In the genomic region with DNA sequence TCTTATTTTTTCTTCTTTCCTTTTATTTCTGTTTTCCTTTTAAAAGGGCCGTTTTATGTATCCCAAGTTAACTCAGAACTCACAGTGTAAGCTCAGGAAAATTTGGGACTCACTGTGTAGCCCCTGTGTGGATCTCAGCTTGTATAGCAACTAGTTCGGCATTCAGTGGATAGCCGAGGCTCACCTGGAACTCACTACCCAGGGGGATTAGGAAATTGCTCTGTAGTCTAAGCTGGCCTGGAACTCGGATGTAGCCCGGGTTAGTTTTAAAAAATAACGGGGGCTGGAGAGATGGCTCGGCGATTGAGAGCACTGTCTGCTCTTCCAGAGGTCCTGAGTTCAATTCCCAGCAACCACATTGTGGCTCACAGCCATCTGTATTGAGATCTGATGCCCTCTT, we compare ENCODE assay signal across 8 mouse cellular contexts. TPM values are rescaled to one million over a fixed set of nuclear protein-coding genes. Genes with fewer than 3 reads are reported as not detected.
DNase-seq lines count a peak whose midpoint lies in the region; ATAC-seq lines count a peak whose summit lies in the region.

No protein-coding gene starts in this region.

- no peak for ATAC-seq in erythroblast, adult 5-6 weeks (replicated peaks; ENCODE audit: low FRiP score, poor library complexity, severe bottlenecking)
- ATAC-seq in embryonic facial prominence, embryonic 14.5 days (ENCODE audit: low read depth): no peak
- ATAC-seq in limb, embryonic 15.5 days (ENCODE audit: insufficient number of reproducible peaks, low FRiP score, low TSS enrichment, low read depth): no peak
- no peak for ATAC-seq in CD4-positive, CD25-positive, alpha-beta regulatory T cell, adult 4 months

- H3K9me3 ChIP-seq in erythroblast, embryonic 14.5 days (ENCODE audit: control insufficient read depth, low read length): no peaks in the 10 kb centered on the region
- H3K9me3 ChIP-seq in embryonic facial prominence, embryonic 14.5 days (ENCODE audit: control insufficient read depth, low read length): no peaks in the 10 kb centered on the region
- no peaks in the 10 kb centered on the region for H3K9me3 ChIP-seq in limb, embryonic 15.5 days

- peak overlapping the region; percentile 85 for H3K4me2 ChIP-seq in embryonic facial prominence, embryonic 14.5 days (ENCODE audit: low read depth, low read length)
- peak overlapping the region; percentile 84 for H3K4me2 ChIP-seq in limb, embryonic 15.5 days

- peak overlapping the region; percentile 92 for H3K4me3 ChIP-seq in erythroblast, embryonic 14.5 days (replicated peaks)
- peak overlapping the region; percentile 73 for H3K4me3 ChIP-seq in embryonic facial prominence, embryonic 14.5 days (ENCODE audit: low read depth, low read length)
- H3K4me3 ChIP-seq in limb, embryonic 15.5 days: peak overlapping the region; percentile 69

- H3K36me3 ChIP-seq in erythroblast, embryonic 14.5 days (ENCODE audit: control insufficient read depth): peaks cover 34% of the 10 kb centered on the region
- H3K36me3 ChIP-seq in embryonic facial prominence, embryonic 14.5 days (ENCODE audit: control insufficient read depth, insufficient read depth, low read length): peaks cover 13% of the 10 kb centered on the region
- H3K36me3 ChIP-seq in limb, embryonic 15.5 days: peaks cover 16% of the 10 kb centered on the region

- peak; percentile 43 for DNase-seq in 3T3-L1 (ENCODE audit: low read depth, low spot score)
- DNase-seq in embryonic facial prominence, embryonic 14.5 days (ENCODE audit: low spot score): peak; percentile 4
- no peak for DNase-seq in layer of hippocampus, adult 9-11 months
- DNase-seq in testis, postnatal 14 days (ENCODE audit: low spot score): no peak

- 5% methylated on average over 8 of the region's 8 CpGs for WGBS in embryonic facial prominence, embryonic 14.5 days
- WGBS in limb, embryonic 15.5 days: 6% methylated on average over 8 of the region's 8 CpGs

- H3K4me1 ChIP-seq in erythroblast, embryonic 14.5 days (ENCODE audit: control insufficient read depth): peaks cover 40% of the 10 kb centered on the region
- peaks cover 6% of the 10 kb centered on the region; the same call in 1 of the 2 replicates for H3K4me1 ChIP-seq in embryonic facial prominence, embryonic 14.5 days (ENCODE audit: control insufficient read depth, insufficient read depth, low read length)
- H3K4me1 ChIP-seq in limb, embryonic 15.5 days: peaks cover 22% of the 10 kb centered on the region; the same call in 1 of the 2 replicates

- peak overlapping the region; percentile 79 for H3K9ac ChIP-seq in embryonic facial prominence, embryonic 14.5 days (ENCODE audit: low read depth, low read length)
- H3K9ac ChIP-seq in limb, embryonic 15.5 days: peak overlapping the region; percentile 68

- no peaks in the 10 kb centered on the region for H3K27me3 ChIP-seq in erythroblast, embryonic 14.5 days (ENCODE audit: control insufficient read depth)
- H3K27me3 ChIP-seq in embryonic facial prominence, embryonic 14.5 days (replicated peaks; ENCODE audit: control insufficient read depth, insufficient read depth, low read length): no peaks in the 10 kb centered on the region
- H3K27me3 ChIP-seq in limb, embryonic 15.5 days: no peaks in the 10 kb centered on the region

- peak overlapping the region; percentile 80 for H3K27ac ChIP-seq in embryonic facial prominence, embryonic 14.5 days (replicated peaks; ENCODE audit: low read depth, low read length)
- peak overlapping the region; percentile 87 for H3K27ac ChIP-seq in limb, embryonic 15.5 days

RNA-seq across cellular contexts. Expression of a gene that starts 1.9 kb away (rescaled TPM):
- polyA plus RNA-seq in erythroblast, embryonic 14.5 days (2012): 0.36 and 0.39 TPM in 2 replicates
- total RNA-seq in erythroblast, adult 5-6 weeks (2015; ENCODE audit: low replicate concordance): 2.9 and 5.6 TPM in 2 replicates
- 9.2 and 9.8 TPM in 2 replicates for total RNA-seq in erythroblast, adult 5-6 weeks (2017; ENCODE audit: low replicate concordance)
- 22.3 and 23.9 TPM in 2 replicates for polyA plus RNA-seq in embryonic facial prominence, embryonic 14.5 days (2014; fragmentation: Nextera tagmentation; extraction: Ambion mirVana)
- polyA plus RNA-seq in limb, embryonic 15.5 days (2015; fragmentation: Nextera tagmentation; extraction: Ambion mirVana): 23.1 and 25.1 TPM in 2 replicates
- polyA plus RNA-seq in CD4-positive, CD25-positive, alpha-beta regulatory T cell, adult 4 months (2017; shearing (Covaris generic)): 10 to 100 TPM; 22.1 to 44.6 TPM

RNA-seq across cellular contexts. Expression of a gene that starts 2.0 kb away (rescaled TPM):
- 3.2 and 4.0 TPM in 2 replicates for polyA plus RNA-seq in erythroblast, embryonic 14.5 days (2012)
- total RNA-seq in erythroblast, adult 5-6 weeks (2015; ENCODE audit: low replicate concordance): 16.7 and 22.1 TPM in 2 replicates
- total RNA-seq in erythroblast, adult 5-6 weeks (2017; ENCODE audit: low replicate concordance): 46.2 and 73.7 TPM in 2 replicates
- 51.7 and 54.3 TPM in 2 replicates for polyA plus RNA-seq in embryonic facial prominence, embryonic 14.5 days (2014; fragmentation: Nextera tagmentation; extraction: Ambion mirVana)
- polyA plus RNA-seq in limb, embryonic 15.5 days (2015; fragmentation: Nextera tagmentation; extraction: Ambion mirVana): 71.2 and 77.9 TPM in 2 replicates
- 100 to 1,000 TPM; 124 to 164 TPM for polyA plus RNA-seq in CD4-positive, CD25-positive, alpha-beta regulatory T cell, adult 4 months (2017; shearing (Covaris generic))

RNA-seq across cellular contexts. Expression of a gene that starts 40.4 kb away (rescaled TPM):
- 6.8 and 7.8 TPM in 2 replicates for polyA plus RNA-seq in erythroblast, embryonic 14.5 days (2012)
- total RNA-seq in erythroblast, adult 5-6 weeks (2015; ENCODE audit: low replicate concordance): 11.1 and 21.5 TPM in 2 replicates
- 16.0 and 24.9 TPM in 2 replicates for total RNA-seq in erythroblast, adult 5-6 weeks (2017; ENCODE audit: low replicate concordance)
- polyA plus RNA-seq in embryonic facial prominence, embryonic 14.5 days (2014; fragmentation: Nextera tagmentation; extraction: Ambion mirVana): 40.6 and 44.7 TPM in 2 replicates
- polyA plus RNA-seq in limb, embryonic 15.5 days (2015; fragmentation: Nextera tagmentation; extraction: Ambion mirVana): 26.3 and 37.7 TPM in 2 replicates
- polyA plus RNA-seq in CD4-positive, CD25-positive, alpha-beta regulatory T cell, adult 4 months (2017; shearing (Covaris generic)): 10 to 100 TPM; 10.7 to 15.0 TPM

Comparison
In these comparisons a context has a peak if more than half of its experiments do, and no peak if none do; other contexts are left out.
1. DNase-seq: peak in 3T3-L1 (single experiment) and embryonic facial prominence, embryonic 14.5 days (single experiment); none in layer of hippocampus, adult 9-11 months (single experiment) and testis, postnatal 14 days (single experiment).
2. RNA of a gene that starts 1.9 kb away (polyA plus RNA-seq): 22.1 to 44.6 TPM in CD4-positive, CD25-positive, alpha-beta regulatory T cell, adult 4 months, 23.1 to 25.1 TPM in limb, embryonic 15.5 days and 22.3 to 23.9 TPM in embryonic facial prominence, embryonic 14.5 days; 0.36 to 0.39 TPM in erythroblast, embryonic 14.5 days; every median in the first group is over 10 times any median in the second.
3. RNA of a gene that starts 2.0 kb away (polyA plus RNA-seq): 124 to 164 TPM in CD4-positive, CD25-positive, alpha-beta regulatory T cell, adult 4 months, 71.2 to 77.9 TPM in limb, embryonic 15.5 days and 51.7 to 54.3 TPM in embryonic facial prominence, embryonic 14.5 days; 3.2 to 4.0 TPM in erythroblast, embryonic 14.5 days; every median in the first group is over 10 times any median in the second.
4. Peak in every context shown above with its lines, with median percentiles within 50 percentile points of each other: H3K4me3 ChIP-seq.